Mouse (Mus musculus) hindbrain, embryonic 15.5 days (tissue): ENCODE measurements around the gene Pdgfd. TPM values are rescaled to one million over a fixed set of nuclear protein-coding genes. Genes with fewer than 3 reads are reported as not detected.

Experiments
- ATAC-seq: fragments of 200-750 bp; cut with Nextera tagmentation; 2 replicates; pipeline ENCODE4 v1.8.0; 2017; ENCODE audit warnings: low read depth, moderate number of reproducible peaks, moderate TSS enrichment; ENCODE audit not compliant: low FRiP score
- H3K27ac ChIP-seq: fragments of 300-500 bp; sonication (generic); replicated peaks from 2 replicates; pipeline ENCODE4 v1.5.1; 2015; ENCODE audit warnings: mild to moderate bottlenecking, inconsistent platforms
- H3K27me3 ChIP-seq: fragments of 300-500 bp; sonication (generic); 2 replicates; pipeline ENCODE4 v1.6.1; 2015; ENCODE audit warnings: control low read depth, inconsistent platforms
- H3K36me3 ChIP-seq: fragments of 300-500 bp; sonication (generic); 2 replicates; pipeline ENCODE4 v1.6.1; 2015; ENCODE audit warnings: control low read depth, inconsistent platforms
- H3K4me1 ChIP-seq: fragments of 300-500 bp; sonication (generic); replicated peaks from 2 replicates; pipeline ENCODE4 v1.6.1; 2015; ENCODE audit warnings: control low read depth, inconsistent platforms
- H3K4me2 ChIP-seq: fragments of 300-500 bp; sonication (generic); 2 replicates; pipeline ENCODE4 v1.6.1; 2015; ENCODE audit warnings: moderate library complexity, mild to moderate bottlenecking, inconsistent platforms
- H3K4me3 ChIP-seq: fragments of 300-500 bp; sonication (generic); 2 replicates; pipeline ENCODE4 v1.5.1; 2015; ENCODE audit warnings: mild to moderate bottlenecking, inconsistent platforms
- H3K9ac ChIP-seq: fragments of 300-500 bp; sonication (generic); 2 replicates; pipeline ENCODE4 v1.6.1; 2015; ENCODE audit warnings: inconsistent platforms
- H3K9me3 ChIP-seq: fragments of 300-500 bp; sonication (generic); 2 replicates; pipeline ENCODE4 v1.6.1; 2016; ENCODE audit warnings: control low read depth, inconsistent platforms
- WGBS: fragments of 180-500 bp; shearing (Covaris S2); methylation state at CpG from one replicate; pipeline ENCODE4 v1.1.7; 2015; 5-methylcytosine and 5-hydroxymethylcytosine counted together
- polyA plus RNA-seq: library from polyadenylated mRNA; unstranded; fragments of >200 nt; fragmentation: Nextera tagmentation; extraction: Ambion mirVana; gene quantifications from 2 replicates; pipeline ENCODE4 v1.2.1, GENCODE M21; 2015

The Pdgfd gene
- polyA plus RNA-seq, 1 experiment from 2014 or later, result 4.7 TPM

- H3K4me3 ChIP-seq, result no peak overlapping the region
- no peak overlapping the region for H3K27ac ChIP-seq
- no peak overlapping the region for H3K4me2 ChIP-seq
- H3K9ac ChIP-seq, result no peak overlapping the region
- no peaks in the 10 kb centered on the region for H3K9me3 ChIP-seq
- no peaks in the 10 kb centered on the region for H3K27me3 ChIP-seq
- no peaks in the 10 kb centered on the region for H3K4me1 ChIP-seq
- no peaks in the 10 kb centered on the region for H3K36me3 ChIP-seq
- 60% methylated on average over 1 of the region's 1 CpGs for WGBS
- ATAC-seq, result no peak
Observed at GRCm38 (mm10) chr9:6366550-6366949, 198.2 kb downstream of the Pdgfd start.

- no peak overlapping the region for H3K4me3 ChIP-seq
- 66% methylated on average over 1 of the region's 1 CpGs for WGBS
- no peaks in the 10 kb centered on the region for H3K36me3 ChIP-seq
- no peak overlapping the region for H3K9ac ChIP-seq
- no peak for ATAC-seq
- H3K4me1 ChIP-seq, result no peaks in the 10 kb centered on the region
- H3K27me3 ChIP-seq, result no peaks in the 10 kb centered on the region
- no peak overlapping the region for H3K27ac ChIP-seq
- H3K9me3 ChIP-seq, result no peaks in the 10 kb centered on the region
- H3K4me2 ChIP-seq, result no peak overlapping the region
Observed at GRCm38 (mm10) chr9:6401764-6402163, 233.4 kb downstream of the Pdgfd start.

- H3K27ac ChIP-seq, result no peak overlapping the region
- H3K9me3 ChIP-seq, result no peaks in the 10 kb centered on the region
- no peaks in the 10 kb centered on the region for H3K4me1 ChIP-seq
- H3K9ac ChIP-seq, result no peak overlapping the region
- no peaks in the 10 kb centered on the region for H3K27me3 ChIP-seq
- ATAC-seq, result no peak
- no peak overlapping the region for H3K4me3 ChIP-seq
- 71% methylated on average over 3 of the region's 3 CpGs for WGBS
- H3K4me2 ChIP-seq, result no peak overlapping the region
- H3K36me3 ChIP-seq, result no peaks in the 10 kb centered on the region
Observed at GRCm38 (mm10) chr9:6406535-6406934, 238.2 kb downstream of the Pdgfd start.

GRCm38 (mm10) chr9:6407972-6408371 is 239.6 kb downstream of the Pdgfd start:
- Histone ChIP-seq H3K27me3 (no peaks in the 10 kb centered on the region), H3K9ac (no peak overlapping the region), H3K4me3 (no peak overlapping the region), H3K9me3 (no peaks in the 10 kb centered on the region), H3K4me1 (no peaks in the 10 kb centered on the region), H3K4me2 (no peak overlapping the region), H3K27ac (no peak overlapping the region), H3K36me3 (no peaks in the 10 kb centered on the region)
- WGBS, result 45% methylated on average over 4 of the region's 4 CpGs
- ATAC-seq, result peak; percentile 72; the same call in 1 of the 2 replicates

GRCm38 (mm10) chr9:6424606-6425005 is 256.2 kb downstream of the Pdgfd start:
- Histone ChIP-seq H3K27ac (no peak overlapping the region), H3K4me3 (no peak overlapping the region), H3K9me3 (no peaks in the 10 kb centered on the region), H3K27me3 (no peaks in the 10 kb centered on the region), H3K4me1 (no peaks in the 10 kb centered on the region), H3K4me2 (no peak overlapping the region), H3K36me3 (no peaks in the 10 kb centered on the region), H3K9ac (no peak overlapping the region)
- peak; percentile 45; the same call in 1 of the 2 replicates for ATAC-seq

Other genes with a start within 250 kb of the Pdgfd start
- 0.03 and 0.08 TPM in 2 replicates for gene Ddi1, start 101.3 kb downstream of the Pdgfd start, polyA plus RNA-seq